Mouse (Mus musculus) kidney, adult 2 months (tissue): ENCODE results near the gene Cd300ld4.

Experiments
- CTCF ChIP-seq: fragments of 200-500 bp; conservative IDR thresholded peaks from 2 replicates; pipeline ENCODE4 v1.5.1; 2011; ENCODE audit warnings: low read depth, mild to moderate bottlenecking, control low read depth, low read length, moderate library complexity, mixed read lengths; ENCODE audit not compliant: insufficient read depth, insufficient read length
- POLR2A ChIP-seq: fragments of 200-500 bp; IDR thresholded peaks from one replicate; pipeline ENCODE4 v1.6.1; 2011; ENCODE audit warnings: low read depth, low read length, control low read depth

- TF ChIP-seq POLR2A (no peak), CTCF (no peak)
Measured at GRCm38 (mm10) chr11:115004070-115004469, 22.7 kb downstream of the Cd300ld4 start.
